Mouse (Mus musculus) gastrocnemius, postnatal 4 days (tissue): ENCODE measurements at regions not wholly inside any gene's neighbourhood (a gene's known extent, or its start where the extent isn't known, plus 50 kb on each side); places are given as distances from the start of the nearest gene placed in this dataset.

Experiments
- DNase-seq, 2 experiments: peaks; one replicate each; pipeline ENCODE4 v3.0.0; 2021 to 2022; ENCODE audit warnings: low spot score in 2 of 2, mixed read lengths in 2 of 2

DNA sequence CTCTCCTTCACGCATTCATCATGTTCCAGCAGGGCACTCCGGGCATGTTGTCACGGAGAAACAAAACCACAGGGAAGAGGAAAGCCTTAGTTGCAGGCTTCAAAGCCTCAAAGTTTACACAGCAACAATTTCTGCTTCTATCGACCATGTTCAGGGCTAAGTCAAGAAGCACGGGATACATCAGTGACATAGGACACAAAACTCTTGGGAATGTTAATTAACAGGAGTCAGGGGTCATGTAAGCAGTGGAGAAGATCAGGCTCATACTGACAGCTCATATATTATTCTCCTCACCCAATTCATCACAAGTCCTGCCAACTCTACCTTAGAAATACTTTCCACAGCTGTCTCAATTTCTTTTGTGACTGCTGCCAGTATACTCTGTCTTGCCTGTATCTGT is 133.0 kb upstream of the Btbd3 start:
- DNase-seq, result no peak

DNA sequence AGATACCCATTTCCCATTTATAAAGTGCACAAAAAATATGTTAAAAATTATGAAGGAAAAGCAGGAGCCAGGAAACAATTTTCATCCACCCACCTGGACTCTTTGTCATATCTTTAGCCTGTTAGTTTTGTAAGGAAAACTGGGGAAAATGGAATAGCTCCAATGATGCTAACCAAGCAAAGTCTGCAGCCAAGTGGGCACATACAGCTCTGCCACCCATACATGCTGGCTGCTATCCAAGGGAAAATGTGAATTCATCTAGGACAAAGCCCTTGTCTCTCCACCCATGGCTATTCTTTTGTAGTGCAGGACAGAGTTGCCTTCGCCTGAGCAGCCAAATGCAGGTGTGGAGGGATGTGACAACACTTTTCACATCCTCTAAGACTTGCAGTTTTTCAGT is 135.5 kb upstream of the Btbd3 start:
- DNase-seq, result no peak

DNA sequence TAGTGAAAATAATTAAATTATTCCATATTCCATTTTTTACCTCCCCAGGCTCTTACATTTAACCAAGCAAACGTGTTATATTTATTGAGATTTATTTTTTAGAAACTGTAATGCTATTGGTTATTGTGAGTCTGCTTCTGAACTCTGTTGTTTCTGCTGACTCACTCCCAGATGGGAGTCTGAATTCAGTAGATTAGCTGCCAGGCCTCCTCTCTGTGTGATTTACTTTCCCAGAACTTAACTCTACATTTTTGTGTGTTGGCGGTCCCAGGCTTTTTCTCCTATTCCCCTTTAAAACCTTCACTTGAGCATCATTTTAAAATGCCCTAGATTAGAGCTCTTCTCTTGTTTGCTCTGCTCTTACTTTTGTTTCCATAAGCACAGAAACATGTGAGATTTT is 136.2 kb upstream of the Btbd3 start:
- DNase-seq, result no peak

DNA sequence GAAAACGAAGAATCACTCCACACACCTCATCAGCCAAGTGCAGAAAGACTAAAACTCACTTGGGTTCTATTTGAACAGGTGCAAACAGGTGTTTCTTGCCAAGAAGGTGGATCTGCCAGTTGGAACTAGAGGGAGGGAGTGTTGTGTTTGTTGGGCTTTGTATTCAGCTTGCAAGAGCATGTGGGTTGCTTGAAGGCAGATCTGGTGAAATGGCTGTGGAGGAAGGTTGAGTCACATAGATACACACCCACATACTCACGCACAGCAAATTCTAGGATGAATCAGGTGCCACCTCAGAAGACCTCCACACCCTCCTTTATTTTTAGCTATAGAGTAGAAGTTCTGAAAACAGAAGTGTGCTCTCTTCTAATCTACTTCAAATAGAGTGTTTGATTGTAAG is 156.6 kb upstream of the Btbd3 start:
- DNase-seq, result no peak

DNA sequence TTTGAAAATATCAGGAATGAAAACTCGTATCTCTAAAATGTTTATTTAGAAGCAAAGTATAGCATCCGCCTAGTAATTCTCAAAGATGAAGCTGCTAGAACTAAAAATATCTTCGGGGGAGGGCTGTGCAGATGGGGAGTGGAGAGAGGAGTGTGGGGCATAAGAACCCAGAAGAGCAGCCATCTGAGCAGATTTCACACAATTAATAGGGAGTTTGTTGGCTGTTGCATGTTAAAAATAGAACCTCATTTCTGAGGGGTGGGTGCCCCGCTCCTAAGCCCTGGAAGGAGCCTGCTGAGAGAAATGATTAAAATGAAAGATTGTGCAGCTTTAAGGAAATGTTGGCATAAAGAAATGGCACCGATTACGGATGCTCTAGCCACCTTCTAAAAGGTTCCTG is 171.0 kb upstream of the Btbd3 start:
- DNase-seq, result no peak

DNA sequence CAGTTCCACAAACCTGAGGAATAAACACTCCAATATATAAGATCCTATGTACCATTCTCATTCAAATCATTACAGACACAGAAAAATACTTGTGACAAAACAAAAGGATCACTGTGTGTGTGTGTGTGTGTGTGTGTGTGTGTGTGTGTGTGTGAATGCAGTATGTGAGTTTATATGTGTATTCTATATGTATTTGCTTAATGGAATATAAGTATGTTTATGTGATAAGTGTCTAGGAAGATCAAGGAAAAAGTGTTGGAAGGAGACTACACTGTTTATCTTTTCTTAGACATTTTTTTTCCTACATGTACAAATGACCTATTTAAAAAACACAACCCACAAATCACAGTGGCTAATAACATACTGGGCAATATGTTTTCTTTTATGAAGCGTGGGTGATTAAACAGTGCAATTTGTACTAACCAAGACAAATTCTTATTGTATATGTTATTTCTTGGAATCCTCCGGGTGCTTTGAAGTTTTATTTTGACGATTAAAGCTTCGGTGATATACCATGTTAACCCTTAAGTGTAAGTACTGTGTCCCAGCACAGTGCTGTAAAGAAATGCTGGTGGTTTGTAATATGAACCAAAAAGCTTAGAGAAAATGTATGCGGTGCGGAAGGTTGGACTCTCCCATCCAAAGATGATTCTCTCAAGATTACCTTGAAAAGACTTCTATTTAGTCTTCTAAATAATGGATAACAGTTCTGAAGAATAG is 171.6 kb upstream of the Btbd3 start:
- DNase-seq, result no peak

DNA sequence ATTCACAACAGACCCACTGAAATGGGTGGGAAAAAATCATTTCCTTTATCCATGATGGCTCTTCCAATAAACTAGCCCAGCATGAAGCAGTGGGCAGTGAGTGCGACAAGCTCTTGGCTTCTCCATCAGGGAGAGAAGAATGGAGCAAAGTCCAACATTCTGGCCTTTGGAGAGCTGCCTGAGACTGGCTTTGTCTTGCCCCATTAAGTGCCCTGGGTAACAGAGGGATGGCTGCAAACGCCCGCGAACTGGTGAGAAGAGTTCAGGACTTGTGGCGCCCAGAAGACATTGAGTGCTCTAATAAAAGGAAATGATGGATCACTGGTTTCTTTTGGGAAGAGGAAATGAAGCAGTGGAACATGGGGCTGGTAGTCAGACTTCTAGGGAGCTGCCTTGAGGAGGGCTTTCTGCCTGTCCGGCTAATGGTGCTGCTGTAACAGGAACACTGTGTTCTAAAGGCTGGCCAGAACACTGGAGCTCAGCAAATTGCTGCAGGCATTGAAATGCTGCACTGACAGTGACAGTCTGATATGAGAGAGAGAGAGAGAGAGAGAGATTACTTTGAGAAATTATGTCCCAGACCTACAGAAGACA is 182.2 kb upstream of the Btbd3 start:
- no peak for DNase-seq

DNA sequence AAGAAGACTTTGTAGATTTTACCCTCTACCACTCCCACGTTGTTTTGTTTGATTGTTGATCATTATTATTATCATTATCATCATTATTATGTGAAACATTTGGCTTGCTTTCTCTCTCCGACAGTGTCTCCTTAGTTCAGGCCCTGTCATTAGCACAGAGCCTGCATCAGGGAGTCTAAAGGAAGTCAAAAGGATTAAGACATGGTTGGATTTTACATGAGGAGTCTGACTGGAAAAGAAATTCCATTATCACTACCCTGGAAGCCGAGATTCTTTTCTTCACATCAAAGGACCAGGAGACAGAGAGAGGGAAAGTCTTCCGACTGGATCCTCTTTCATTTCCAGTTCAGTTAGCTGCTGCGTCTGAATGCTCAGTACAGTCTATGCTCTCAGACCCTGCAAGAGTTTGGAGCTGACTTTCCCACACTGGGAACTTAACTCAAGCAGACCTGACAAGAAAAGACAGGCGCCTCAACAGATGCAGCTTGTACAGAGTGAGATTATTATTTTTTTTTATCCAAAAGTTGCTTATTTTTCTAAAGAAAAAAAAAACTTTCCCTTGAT is 184.1 kb upstream of the Btbd3 start:
- no peak for DNase-seq

DNA sequence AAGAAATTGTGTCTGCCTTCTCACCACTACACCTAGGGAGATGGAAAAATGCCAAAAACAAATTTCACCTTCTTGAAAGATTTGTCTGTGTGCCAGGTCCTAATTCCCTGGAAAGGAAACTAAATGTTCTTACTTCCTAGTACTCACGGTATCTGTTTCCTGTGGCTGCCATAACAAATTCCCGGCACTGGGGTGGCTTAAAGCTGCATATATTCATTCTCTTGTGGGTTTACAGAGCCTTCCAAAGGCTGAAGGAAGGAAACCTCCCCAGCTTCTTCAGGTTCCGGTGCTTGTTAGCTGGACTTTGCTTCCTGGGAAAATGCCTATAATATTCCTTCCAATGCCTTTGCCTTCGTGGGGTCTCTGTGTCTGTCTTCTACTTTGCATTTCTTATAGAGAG is 203.3 kb upstream of the Btbd3 start:
- DNase-seq, result no peak

DNA sequence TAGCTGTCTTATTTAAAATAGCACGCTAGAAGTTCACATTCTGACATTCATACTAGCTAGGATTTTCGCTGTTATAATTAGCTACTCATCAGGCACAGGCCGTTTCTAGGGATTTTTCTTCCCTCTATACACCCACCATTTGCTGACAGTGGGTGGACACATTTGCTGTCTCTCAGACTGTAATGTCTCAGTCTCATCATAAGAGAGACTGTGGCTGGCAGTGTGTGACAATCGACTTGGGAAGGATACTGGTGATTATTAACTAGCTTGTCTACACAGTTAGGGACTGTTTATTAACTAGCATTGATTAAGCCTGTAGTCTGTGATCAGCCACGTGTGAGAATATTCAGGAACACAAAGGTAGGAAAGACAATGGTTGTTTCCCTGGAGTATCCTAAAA is 208.0 kb upstream of the Btbd3 start:
- no peak for DNase-seq

DNA sequence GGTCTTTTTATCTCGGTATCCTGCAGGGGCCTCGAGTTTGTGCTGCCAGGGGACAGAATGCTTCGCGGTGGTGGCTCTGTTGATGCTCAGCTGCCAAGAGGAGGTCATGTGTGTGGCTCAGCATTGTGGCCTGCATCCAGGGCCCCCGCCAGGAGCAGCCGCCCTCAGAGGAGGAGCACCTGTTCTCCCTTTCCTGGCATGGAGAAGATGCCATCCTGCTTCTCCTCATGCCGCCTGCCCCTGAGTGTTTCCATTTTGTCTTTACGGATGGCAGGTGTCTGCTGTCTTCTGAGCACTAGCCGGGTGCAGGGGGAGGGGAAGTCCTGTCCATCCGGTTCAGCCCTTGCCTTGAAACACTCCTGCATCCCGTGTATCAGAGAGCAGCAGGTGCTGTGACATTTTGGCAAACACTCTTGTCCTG is 208.6 kb upstream of the Btbd3 start:
- peak in 1 of 2 experiments; percentile 14 for DNase-seq

DNA sequence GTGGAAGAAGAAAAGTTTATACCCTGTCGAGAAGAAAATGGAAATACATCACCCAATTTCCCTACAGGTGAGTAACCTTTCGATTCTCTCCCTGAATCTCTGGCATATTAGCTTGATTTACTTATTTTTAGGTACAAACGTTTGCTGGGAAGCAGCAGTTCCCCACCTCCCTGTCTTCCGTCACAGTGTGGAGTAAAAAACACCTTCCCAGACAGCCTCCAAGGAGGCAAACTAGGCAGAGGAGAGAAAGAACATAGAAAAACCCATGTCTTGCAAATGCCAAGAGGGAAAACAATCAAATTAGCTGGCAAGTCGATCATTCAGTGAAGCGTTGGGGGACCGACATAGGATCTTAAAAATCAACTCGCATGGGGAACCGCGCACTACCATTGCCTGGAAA is 209.0 kb upstream of the Btbd3 start:
- no peak for DNase-seq

DNA sequence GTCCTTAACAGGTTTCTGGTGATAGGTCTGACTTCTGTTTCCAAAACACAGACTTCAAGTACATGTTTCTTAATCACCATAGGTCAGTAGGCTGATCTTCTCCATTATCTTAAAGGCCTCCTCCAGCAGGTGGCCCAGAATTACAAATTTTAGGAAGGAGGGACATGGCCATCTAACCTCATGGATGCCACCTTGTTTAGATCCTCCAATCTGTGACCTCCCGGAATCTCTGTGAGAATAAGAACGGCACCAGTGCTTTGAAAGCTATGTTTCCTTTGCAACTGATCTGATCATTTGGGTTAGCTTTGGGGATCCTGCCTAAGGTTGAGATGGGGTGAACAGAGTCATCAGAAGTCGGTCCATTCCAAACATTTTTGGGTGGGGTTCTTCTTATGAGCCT is 209.4 kb upstream of the Btbd3 start:
- DNase-seq, result no peak

DNA sequence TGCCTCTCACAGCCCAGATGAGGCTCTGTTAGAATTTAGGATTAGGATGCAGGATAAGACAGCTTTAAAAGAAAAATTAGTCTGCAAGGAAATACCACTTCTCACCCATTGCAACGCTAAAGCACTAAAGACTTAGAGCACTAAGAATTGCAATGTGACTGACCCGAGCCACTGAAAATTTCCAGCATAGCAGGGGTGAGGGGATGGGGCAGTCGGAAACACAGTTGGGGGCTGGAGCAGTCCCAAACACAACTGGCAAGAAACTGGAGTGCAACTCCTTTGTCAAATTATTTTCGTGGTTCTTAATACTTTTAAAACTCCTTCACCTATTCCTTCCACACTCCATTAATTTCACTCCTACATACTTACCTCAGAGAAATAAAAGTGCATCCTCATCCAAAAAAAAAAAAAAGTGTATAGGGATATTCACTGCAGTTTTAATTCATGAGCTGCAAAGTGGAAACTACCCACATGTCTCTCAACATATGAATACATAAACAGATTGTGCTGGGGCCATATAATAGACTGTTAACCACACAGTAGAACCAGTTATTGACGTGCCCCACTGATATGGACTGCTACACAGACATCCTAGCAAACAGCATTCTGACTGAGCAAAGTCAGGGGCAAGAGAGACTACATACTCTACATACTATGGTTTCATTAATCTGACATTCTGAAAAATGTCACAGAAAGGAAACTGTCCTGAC is 210.3 kb upstream of the Btbd3 start:
- no peak for DNase-seq

DNA sequence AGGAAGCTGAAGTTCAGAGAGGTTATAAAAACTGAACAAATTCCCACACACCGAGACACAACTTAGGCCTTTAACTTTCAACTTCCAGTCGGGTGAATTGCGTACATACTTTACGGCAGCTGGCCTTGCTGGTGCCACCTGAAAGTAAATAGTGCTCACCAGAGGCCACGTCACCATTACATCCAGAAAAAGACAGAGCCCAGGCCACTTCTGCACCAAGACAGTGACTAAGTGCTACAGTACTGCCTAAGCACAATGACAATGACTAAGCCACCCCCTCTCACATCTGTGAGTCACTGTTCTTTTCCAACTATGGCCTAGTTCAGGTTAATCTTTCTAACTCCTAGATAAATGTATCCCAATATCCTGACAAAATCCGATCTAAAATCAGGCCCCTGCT is 215.7 kb upstream of the Btbd3 start:
- peak in 1 of 2 experiments; percentile 10 for DNase-seq

DNA sequence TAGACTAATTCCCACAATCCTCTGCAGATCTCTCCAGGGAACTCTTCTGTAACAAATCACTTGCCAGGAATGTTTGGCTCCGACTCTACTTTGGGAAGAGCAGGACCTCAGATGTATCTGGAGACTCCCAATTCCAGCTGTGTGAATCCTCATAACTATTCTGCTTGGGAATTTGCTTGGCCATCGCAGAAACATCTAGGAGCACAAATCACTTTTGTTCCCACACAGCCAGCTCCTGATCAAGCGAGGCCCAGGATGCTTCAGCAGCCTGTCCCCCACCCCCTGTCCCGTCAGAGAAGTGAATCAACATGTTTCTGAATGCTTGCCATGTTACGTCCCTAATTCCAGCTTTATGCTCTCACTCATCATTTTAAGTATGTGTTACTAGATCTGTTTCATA is 216.1 kb upstream of the Btbd3 start:
- peak; percentile 21 to 47 for DNase-seq

DNA sequence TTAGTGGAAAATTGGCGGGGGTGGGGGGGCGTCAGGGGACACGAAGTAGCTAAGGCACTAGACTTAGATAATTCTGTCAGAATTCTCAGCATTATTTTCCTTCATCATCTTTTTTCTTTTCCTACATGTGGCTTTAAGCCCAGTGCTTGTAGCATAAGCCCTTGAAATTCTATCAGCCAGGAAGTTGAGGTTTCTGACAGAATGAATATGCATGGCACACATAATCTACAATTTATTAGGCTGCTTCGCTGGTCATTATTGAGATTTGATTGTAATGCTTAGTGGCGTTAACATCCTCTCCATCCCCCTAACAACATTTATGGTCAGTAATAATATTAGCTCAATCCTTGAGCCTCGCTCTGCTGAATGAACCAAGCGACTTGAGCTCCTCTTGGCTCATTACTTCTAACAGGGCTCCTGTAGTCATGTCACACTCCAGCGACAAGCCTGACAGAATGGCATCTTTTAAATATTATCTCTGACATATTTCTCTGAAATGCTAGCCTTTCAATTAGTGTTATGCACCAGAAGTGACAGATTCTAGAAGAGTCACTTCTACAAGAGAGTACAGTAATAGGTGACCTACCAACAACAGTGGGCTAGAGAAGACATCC is 222.1 kb upstream of the Btbd3 start:
- no peak for DNase-seq

DNA sequence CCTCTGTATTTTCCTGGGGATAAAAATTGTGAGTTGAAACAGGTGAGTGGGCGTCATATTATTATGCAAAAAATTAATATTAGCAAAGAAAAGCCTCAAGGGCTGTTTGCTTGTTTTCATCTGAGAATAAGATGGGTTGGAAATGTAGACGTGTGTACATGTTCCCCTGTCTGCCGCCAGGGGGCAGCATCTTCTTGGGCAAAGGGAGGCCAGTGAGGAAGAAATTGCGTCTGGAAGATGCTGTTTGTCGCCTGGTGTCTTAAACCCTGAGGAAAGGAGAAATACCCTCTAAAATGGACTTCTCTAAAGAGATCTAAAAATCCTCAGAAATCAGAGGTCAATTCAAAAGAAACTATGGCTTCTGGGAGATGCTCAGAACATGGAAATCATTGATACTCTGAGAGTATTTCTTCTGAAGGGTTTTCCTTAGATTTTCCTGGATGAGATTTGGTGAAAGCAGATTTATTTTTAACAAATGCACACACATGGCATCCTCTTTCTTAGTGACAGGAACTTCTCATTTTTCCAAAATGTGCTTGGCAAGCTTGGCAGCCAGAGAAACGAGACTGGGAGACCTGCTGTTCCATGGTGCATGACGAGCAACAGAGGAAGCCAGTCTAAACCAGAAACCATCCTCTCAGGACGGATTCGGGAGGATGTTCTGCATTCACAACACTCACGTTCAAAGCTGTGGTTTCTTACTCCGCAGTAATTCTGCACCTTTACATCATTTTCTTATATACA is 222.8 kb upstream of the Btbd3 start:
- peak; percentile 50 to 75 for DNase-seq

DNA sequence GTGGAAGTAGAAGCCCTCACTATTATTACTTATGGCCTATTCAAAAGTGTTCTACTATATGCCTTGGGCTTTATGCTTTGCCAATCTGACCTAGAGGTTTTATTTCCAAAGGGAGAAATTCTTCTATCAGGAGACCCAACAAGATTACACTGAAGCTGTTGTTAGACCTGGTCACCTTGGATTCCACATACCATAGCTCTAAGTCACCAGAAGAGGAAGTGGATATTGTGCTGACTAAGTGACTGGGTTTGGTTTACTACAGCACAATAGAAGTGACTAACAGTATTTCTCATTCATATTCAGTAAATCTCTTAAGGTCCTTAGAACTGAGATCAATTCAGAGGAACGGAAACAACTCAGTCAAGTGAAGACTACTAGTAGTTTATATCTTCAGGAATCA is 229.0 kb upstream of the Btbd3 start:
- DNase-seq, result no peak

DNA sequence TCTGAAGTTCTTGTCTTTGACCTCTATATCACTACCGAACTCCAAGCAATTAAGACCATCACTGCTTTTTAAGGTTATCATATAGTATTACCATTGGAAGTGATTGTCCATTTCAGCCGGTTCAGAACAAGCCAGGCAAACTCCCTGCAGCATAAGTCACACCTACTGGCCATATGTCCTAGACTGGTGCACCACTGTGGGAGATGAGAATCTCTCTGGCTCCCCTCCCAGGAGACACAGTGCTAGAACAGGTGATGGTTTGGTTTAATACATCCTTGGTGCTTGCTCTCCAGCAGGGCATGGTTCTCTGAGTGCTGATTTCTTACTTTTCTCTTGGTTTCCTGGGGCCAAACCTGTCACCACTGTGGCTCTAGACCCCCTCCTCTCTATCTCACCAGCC is 232.8 kb upstream of the Btbd3 start:
- no peak for DNase-seq

DNA sequence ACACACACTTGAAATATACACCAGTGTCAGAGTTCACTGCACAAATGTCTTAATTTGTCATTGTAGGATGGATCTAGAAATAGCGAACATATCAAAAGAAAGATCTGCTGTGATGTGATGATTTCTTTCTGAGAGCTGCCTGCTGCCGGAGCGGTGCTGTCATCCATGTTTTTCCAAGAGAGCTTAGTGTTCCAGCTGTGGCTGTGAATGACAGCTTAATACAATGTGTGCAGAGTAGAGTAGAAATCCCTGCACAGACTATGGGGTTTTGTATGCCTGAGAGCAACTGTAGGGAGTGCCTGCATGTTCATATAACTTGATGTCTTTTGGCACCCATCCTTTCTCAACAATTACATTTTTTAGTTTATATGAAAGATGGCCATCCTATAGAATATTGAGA is 274.6 kb upstream of the Btbd3 start:
- no peak for DNase-seq
